Mouse (Mus musculus) CD4-positive helper T cell, adult 2 months (primary cell): ENCODE results near the gene Lrrc4.

Source experiments
- DNase-seq: peaks from one replicate; pipeline ENCODE4 v3.0.0-alpha.2; 2012; ENCODE audit warnings: low read depth, missing footprints, low spot score

Gene Lrrc4

DNA sequence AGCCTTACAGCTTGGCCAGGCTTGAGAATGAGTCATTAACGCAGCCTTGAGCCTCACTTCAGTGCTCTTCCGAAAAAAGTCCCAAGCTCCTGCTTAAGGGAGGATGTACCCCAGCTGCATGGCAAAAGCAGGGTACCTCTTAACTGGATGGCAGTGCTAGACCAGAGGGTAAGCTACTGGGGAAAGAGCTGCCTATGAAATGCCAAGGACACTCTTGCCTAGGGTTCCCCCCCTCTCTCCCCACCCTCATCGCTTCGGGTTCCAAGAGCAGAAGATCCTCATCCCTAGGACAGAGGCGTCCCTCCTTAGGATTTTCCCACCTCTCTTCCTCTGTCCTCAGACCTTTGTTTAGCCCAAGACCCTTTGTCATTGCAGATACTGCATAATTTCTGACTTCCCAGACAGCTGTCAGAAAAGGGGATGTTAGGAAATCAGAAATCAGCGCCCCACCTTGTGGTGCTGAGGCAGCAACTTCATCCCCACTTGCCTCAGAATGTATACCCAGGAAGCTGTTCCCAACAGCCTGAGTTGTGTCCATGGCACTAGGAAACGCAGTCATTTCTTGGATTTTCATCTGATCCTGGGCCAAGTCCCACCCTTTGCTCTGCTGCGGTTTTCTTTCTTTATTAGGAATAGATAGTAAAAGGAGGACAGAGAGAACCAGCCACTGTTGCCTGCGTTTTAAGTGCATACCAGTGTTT is 4.7 kb downstream of the Lrrc4 start:
- DNase-seq = no peak

GRCm38 (mm10) chr6:28825894-28826293 is 5.7 kb downstream of the Lrrc4 start:
- no peak for DNase-seq

- DNase-seq = no peak
Observed at GRCm38 (mm10) chr6:28823802-28824201, 7.7 kb downstream of the Lrrc4 start.

DNA sequence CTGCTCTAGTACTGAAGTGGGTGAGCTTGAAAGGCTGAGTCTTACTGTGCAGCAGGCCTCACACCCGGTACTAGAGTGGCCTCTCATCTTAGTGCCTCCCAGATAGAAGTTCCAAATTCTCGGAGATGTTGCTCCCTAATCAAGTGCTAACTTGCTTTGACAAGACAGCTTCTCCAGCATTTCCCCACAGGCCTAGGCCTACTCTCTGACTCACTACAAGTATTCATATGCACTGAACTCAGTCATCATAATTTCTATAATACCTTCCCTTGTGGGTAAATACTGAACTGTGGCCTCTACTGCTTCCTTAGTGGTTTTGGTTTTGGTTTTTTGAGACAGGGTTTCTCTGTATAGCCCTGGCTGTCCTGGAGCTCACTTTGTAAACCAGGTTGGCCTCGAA is 8.2 kb downstream of the Lrrc4 start:
- no peak for DNase-seq

GRCm38 (mm10) chr6:28822296-28822695 is 9.3 kb downstream of the Lrrc4 start:
- DNase-seq = no peak

GRCm38 (mm10) chr6:28819509-28820358 is 11.8 kb downstream of the Lrrc4 start:
- DNase-seq = no peak

GRCm38 (mm10) chr6:28817039-28817438 is 14.5 kb downstream of the Lrrc4 start:
- no peak for DNase-seq

DNA sequence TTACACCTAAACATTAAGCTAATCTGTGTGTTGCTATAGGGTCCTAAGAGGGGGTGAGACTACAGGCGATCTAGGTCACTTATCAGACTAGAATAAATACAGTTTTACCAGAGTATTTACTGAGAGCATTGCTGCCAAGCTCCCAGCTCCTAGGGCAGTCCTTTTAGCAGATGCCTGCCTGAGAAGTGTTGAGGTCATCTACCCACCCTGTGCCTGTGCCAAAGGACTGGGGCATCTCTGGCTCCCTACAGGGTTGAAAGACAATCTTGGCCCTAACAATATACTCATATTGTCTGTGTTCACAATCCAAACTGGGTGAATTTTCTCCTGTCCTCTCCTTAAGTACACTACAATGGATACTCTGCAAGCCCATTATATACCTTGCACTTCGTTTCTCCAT is 16.7 kb downstream of the Lrrc4 start:
- no peak for DNase-seq

DNA sequence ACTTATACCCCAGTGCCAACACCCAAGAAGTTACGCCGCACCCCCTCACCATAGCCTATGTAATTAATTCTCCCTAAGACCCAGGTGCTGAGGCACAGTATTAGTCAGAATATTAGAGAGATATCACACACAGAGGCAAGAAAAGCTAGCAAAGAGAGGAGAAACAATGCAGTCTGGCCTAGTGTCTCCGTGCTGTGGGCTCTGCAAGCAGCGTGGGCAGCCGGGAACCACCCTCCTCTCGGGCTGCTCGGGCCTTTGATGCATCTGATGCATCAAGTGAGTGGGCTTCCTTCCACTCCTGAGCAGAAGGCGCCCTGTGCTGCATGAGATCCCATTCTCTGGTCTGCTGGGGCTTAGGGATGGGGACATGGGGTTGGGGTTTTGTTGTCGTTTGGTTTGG is 18.5 kb downstream of the Lrrc4 start:
- no peak for DNase-seq

DNA sequence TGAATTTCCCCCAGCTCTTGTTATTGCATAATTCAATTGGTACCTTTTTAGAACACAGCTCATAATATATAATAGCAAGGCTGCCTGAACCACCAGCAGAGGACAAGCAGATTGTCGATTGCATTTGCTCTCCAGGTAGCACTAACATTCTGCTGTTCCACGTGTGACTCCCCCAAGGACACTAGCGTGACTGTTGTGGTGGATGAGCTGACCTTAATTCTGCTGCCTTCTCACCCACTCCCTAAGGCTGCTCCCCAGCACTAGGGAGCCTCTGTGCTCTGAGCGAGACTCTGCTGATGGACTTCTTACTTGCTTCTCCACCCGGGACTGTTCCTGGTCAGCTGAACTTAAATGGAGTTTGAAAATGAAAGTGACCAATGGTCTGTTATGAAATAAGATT is 26.8 kb downstream of the Lrrc4 start:
- DNase-seq = no peak

DNA sequence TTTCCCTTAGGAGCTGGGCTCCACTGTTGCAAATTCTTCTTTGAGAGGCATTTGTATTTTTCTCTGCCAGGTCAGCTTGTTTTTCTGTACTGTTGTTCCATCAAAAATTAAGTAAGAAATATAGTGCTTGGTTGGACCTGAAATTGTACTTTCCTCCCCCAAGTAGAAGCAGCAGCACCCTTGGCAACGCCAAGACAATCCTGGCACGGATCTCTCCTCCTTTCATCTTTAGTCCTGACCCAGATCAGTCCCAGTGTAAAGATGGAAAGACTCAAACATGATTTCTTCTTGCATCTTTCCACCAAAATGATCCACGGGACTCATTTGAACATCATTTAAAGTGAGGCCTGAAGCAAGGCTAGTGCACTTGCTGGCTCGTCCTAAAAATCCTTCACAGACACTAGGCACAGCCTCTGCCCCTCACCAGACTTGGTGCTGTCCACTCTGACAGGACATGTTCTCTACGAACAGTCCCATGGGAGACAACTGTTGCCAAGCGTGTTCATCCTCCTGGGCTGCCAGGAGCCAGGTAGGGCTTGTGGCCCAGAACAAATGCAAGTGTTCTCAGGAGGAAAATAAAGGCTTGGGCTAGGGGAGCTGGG is 27.8 kb downstream of the Lrrc4 start:
- no peak for DNase-seq

DNA sequence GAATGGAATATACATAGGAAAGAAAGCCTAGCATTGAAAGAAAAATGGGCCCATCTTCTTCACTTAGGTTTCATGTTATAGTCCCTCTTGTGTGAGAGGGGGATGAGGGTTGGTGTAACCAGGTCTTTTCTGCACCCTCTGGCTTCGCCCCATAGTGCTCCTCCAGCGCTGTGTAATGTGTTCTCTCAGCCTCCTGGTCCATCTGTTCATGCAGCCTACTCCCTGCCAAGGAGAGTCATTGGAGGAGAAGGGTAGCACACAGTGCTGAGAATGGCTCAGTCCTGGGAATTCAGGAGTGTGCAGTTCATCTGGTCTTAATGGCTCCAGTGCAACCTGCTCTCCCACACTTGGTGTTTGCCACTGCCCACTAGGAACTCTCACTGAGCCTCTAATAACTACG is 30.6 kb downstream of the Lrrc4 start:
- no peak for DNase-seq

GRCm38 (mm10) chr6:28799818-28800217 is 31.7 kb downstream of the Lrrc4 start:
- DNase-seq = no peak

GRCm38 (mm10) chr6:28795792-28796515 is 35.6 kb downstream of the Lrrc4 start:
- DNase-seq = no peak

DNA sequence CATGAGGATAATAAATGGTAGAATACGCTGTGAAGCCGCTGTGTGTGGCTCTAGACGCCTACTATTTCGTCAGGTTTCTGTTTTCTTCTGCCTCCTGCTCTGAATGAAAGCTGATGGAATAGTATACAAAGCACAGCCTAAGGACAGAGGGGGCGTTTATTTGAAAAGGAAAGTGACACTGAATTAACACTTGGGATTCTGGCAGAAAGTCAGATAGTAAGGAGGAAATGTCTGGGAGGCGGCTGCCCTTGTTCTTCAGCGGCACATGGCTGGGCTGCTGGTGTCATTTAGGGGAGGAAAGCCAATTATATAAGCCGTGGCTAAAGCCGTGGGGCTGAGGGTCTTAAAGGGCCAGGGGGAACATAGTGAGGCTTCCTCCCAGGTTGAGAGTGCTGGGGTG is 36.2 kb downstream of the Lrrc4 start:
- DNase-seq = no peak

DNA sequence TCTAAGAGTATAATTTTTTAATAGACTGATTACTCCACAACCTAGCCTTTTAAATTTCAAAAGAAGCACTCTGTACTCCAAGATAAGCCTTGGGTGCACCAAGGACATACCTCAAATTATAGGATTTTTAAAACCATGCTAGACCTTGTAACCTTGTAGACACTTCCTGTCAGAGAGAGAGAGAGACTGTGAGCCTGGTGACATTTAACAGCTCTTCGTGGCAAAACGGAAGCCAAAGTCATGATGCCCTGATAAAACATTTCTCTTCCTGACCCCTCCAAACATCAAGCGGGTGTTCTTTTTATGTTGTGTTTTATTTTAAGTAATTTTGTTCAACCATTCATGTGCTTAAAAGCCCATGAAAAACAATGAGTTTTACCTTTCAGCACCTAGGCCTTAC is 39.7 kb downstream of the Lrrc4 start:
- DNase-seq = no peak

DNA sequence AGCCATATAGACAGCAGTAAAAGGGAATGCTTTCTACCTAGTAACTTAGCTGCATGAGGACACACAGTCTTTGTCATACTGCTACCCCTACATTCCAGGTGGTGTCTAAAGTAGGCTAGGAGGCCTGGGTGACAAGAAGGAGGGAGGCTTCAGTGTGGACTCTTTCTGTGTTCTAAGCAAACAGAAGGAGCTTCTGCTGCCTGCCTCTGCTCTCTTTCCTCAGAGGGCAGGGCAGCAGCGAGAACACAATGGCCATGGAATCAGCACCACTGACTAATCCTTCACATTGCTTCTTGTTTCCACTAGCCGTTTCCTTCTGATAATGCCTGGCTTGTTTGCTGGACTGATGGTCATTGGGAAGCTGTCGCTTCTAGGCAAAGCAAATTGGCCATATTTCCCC is 40.4 kb downstream of the Lrrc4 start:
- no peak for DNase-seq

GRCm38 (mm10) chr6:28789685-28790084 is 41.9 kb downstream of the Lrrc4 start:
- no peak for DNase-seq

GRCm38 (mm10) chr6:28787133-28787532 is 44.4 kb downstream of the Lrrc4 start:
- DNase-seq = no peak

DNA sequence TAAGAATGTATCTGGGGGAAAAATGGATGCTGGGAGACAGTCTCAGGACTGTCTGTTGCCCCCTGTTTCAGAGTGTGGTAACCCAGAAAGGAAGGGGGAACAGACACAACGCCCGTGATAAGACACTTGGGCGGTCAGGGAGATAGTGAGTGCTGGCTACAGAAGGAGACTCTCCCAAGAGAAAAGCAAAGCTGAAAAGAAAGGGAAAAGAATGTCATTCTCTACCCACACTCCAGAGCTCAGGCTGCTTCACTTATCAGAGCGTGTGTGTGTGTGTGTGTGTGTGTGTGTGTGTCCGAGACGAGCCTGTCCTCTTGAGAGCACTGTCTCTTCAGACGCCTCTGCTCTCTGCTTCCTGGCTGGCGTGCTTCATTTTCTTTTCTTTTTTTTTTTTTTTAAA is 45.8 kb downstream of the Lrrc4 start:
- DNase-seq = no peak

- DNase-seq = no peak
Observed at GRCm38 (mm10) chr6:28783953-28784352, 47.6 kb downstream of the Lrrc4 start.

GRCm38 (mm10) chr6:28783082-28783647 is 48.4 kb downstream of the Lrrc4 start:
- no peak for DNase-seq
